Mouse (Mus musculus) WW6 (cell line): ENCODE data around the gene Gm21188.
"Not testable (repeated sequence)": the region's sequence is repeated elsewhere in the genome, so short reads cannot be mapped to it uniquely, and the experiment has no call there.

Experiments
- DNase-seq: peaks from one replicate; pipeline ENCODE4 v3.0.0-alpha.2; 2013; ENCODE audit warnings: low read depth, low spot score

Gm21188 gene

DNA sequence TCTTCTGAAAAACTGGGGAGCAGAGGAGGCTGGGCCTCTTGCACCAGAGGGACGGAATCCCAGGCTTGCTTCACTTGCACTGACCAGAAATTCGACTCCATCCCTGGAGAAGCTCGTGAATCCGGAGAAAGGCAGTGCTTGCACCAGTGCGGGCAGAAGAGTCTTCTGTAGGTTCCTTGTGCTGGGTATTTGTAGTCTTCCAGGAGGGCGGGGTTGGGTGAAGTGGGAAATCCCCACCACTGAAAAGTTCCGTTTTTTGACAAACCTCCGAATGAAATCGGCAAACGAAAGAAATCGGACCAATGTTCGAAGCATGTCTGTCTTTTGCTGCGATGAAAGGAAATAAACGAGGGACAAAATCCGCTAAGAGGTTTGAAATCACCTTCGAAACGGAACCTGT, 25.1 kb downstream of the Gm21188 start, which contains the start of gene Gm36079:
Gm36079 (minus strand) TSS at position 101 of the 400 bp plus-strand sequence.
- not testable (repeated sequence) for DNase-seq

DNA sequence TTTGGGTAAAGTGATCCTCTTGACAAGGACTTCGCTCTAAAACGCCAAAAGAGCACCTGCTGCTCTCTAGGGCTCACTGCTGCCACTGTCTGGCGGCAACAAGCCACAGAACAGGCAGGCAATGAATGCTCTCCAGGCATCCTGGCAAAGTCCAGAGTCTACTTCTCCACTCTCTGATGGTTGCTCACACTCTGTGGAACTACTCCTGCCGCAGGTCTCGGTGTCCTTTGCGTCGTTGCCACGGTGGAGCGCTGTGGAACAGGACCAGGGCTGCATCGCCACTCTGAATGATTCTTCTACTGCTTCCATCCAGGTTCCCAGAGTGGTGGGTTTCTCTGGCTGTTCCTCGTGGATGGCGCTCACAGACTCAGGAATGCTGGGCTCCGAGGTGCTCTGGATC, 25.6 kb downstream of the Gm21188 start:
- not testable (repeated sequence) for DNase-seq

DNA sequence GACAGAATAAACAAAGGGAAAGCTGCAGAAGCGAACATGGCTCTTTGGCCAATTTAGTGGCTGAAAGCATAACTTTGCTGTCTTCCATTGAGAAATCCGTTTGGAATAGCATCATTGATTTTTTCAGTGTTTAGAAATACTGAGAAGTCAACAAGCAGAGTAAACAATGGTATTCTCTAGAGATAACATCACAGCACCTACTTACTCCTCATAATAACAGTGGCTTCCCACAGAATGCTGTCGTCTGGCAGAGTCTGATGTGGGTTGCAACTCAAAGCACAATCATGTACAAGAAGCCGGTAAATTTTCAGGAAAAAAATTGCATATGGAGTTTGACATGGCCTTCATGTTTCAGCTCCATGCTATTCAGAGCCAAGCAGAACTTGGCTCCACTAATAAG, 26.4 kb downstream of the Gm21188 start:
- DNase-seq = not testable (repeated sequence)

DNA sequence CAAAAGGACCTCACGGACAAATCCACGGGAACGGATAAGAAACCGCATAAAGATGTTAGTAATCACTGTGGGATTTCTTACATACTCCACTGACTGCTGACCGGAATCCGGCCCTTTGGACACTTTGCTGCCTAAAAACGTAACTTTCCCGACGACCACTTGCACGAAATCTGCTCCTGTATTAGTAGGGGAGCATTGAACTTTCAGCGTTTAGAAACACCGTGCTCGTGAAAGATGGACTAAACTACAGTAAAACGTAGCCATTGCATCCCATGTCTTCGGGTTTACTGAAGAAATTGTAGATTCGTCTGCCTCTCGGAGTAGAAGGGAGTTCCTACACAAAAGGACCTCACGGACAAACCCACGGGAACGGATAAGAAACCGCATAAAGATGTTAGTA, 27.0 kb downstream of the Gm21188 start:
- DNase-seq = not testable (repeated sequence)

DNA sequence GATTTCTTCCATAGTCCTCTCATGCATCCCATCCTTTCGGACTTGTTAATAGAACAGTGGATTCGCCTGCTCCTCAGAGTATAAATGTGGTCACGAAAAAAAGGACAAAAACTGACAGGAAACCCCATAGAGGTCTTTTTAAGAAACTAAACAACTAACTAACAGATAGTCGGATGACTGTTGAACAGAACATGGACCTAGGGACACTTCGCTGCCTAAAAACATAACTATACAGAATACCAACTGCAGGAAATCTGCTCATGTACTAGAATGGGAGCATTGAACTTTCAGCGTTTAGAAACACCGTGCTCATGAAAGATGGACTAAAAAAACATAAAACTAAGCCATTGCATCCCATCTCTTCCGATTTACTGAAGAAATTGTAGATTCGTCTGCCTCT, 27.4 kb downstream of the Gm21188 start:
- DNase-seq = not testable (repeated sequence)

DNA sequence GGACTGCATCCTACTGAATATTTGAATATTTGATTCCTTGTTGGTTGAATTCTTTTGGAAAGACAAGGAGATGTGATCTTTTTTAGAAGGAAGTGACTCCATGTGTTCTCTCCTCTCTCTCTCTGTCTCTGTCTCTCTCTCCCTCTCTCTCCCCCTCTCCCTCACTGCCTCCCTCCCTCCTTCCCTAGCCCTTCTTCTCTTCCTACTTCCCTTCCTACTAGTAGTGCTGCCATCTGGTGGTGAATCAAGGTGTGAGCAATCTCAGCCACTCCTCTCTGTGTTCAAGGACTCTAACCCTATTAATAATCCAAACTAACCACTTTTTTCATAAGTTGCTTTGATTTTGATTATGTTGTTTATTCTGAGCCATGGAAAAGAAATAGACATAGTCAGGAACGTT, 30.5 kb downstream of the Gm21188 start:
- not testable (repeated sequence) for DNase-seq

DNA sequence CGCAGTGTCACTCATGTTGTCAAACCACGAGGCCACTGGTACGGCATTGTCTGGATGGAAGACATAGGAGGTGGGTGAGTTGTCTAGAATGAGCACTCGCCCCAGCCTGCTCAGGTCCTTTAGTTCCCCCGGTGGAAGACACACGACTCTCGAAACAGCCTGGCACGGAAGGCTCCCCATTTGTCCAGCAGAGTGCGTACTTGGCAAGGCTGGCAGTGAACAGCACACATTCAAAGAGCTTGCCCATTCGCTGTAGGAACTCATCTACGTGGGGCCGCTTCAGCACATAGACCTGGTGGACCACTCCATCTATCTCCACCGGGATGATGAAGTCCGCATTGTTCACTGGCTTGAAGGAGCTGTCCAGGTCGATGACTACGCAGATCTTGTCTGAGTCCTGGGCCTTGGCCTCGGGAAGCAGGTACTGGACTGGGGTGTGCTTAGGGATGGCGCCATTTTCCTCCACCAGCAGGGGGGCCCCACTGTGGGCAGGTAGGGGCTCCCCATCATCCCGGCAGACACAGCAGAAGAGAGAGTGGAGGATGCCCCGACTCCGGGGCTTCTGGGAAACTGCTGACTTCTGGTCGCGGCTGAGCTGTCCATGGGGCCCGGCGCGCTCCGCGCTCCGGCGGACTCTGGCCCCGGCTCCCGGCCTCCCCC, 36.5 kb downstream of the Gm21188 start:
- not testable (repeated sequence) for DNase-seq

DNA sequence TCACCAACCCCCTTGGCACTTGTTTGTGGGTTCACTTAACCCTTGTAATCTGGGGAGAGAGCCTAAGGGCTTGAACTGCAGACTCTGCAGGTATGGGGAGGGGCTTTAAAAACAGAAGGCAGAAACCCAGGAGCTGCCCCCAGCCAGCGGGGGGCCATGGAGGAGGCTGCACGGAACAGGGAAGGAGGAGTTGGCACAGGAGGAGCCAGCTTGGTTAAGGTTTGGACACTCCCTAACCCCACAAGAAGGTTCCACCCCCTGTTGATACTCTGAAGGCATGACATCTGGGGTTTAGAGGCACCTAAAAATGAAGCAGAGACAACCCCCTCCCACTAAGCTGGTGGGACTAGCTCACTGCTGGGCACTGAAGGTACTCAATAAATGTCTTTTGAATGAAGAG, 38.0 kb downstream of the Gm21188 start:
- not testable (repeated sequence) for DNase-seq

DNA sequence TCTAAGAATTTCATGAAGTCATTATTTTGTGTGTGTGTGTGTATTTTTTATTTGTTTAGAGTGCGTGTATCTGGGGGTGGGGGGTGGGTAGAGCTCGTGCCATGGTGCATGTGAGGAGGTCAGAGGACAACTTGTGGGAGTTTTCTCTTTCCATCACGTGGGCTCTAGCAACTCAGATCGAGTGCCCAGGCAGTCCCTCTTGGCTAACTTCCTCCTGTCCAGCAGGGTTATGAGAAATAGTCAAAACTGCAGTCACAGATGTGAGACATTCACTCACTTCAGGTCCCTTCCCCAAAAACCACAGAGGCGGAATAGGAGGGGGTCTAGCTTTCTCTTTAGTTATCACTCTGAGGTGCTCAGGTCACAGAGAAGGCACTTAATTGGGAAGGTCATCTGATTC, 38.5 kb downstream of the Gm21188 start:
- not testable (repeated sequence) for DNase-seq

DNA sequence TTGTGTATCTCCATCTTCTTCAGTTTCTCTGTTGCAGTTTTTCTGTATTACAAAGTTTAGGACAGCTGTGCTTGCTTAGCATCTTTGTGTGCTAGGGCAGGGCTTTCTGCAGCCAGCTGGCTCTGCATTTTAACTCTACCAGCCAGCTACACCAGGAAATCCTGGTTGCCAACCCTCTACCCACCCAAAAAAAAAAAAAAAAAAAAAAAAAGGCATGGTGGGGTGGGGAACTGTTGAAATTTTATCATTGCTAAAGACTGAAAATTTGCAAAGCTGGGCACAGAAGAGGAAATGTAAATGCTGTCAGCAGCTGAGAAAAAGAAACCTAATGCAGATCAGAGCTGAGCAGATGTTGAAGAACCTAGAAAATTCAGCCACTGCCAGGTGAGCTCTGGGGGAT, 41.9 kb downstream of the Gm21188 start:
- DNase-seq = not testable (repeated sequence)

DNA sequence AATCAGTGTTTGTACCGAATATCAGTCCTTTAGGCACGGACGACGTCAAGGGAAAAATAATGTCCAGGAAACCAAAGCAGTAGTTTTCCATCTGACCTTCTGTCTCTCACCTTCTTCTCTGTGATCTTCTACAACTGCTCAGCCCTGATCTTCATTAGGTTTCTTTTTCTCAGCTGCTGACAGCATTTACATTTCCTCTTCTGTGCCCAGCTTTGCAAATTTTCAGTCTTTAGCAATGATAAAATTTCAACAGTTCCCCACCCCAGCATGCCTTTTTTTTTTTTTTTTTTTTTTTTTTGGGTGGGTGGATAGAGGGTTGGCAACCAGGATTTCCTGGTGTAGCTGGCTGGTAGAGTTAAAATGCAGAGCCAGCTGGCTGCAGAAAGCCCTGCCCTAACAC, 52.8 kb downstream of the Gm21188 start:
- DNase-seq = not testable (repeated sequence)

DNA sequence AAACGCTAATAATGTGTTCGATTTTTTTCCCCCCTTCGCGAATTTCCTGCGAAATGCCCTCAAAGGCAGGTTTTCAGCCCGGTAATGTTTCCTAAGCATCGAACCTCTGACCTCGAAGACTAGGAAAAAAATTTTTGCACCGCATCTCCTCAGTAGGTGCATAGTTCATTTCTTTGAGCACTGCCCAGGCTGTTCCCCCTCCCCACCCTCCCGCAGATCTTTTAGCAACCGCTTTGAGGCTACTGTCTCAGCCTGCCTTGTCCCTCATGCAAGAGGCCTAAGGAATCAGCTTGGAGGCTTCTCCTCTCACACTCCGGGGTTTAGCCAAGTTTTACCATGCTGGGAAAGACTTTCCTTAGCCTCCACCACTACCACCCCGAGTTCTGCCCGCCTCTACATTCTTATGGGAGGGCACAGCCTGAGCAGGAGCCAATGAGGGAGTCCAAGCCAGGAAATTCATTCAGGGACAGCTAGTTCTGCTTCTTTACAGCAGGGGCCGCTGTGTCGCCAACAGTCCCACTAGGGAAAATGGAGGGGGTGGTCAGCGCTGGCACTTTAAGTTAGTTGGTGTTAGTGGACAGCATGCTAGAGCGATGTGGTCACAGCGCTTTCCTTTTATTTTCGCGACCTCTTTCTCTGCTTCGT, 53.4 kb downstream of the Gm21188 start:
- not testable (repeated sequence) for DNase-seq

DNA sequence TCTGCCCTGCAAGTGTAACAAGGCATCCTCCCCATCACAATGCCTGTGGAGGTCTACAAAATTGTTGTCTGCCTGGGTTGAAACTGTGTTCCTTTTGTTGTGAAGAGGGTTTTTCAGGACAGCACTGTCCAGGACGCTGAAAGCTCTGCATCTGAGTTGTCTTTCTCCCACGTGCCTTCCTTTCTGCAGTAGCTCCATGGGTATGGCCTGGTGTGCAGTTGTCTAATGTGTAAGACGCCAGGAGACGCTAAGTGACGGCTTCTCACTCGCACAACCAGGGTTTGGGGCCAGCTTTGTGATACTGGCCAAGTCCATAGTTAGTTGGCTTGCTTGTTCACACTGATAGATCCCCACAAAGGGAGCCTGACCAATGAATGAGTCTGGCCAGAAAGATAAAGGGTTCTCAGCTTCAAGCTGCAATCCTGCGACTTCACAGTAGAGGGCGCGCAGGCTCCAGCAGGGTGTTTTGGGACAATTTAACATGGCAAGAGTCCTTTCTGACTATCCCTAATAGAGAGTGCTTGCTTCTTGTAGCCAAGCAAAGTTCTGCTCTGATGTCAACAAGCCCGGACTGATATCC, 60.0 kb downstream of the Gm21188 start:
- DNase-seq = not testable (repeated sequence)

DNA sequence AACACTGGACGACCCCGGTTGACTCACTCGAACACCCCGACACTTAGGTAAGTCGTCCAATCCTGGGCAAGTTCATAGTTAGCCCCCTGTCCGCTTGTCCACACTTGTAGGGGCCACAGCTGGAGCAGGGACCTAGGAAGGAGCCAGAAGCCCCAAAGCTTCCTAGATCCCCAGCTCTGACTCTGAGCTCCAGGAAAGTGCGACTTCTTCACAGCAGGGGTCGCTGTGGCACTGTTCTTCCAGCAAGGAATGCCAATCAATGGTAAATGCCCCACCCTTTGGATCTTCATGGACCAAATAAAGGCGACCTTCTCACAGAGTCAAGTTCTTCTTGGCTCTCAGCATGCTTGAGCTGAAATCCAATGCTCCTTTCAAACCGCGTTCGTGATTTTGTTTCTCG, 60.7 kb downstream of the Gm21188 start:
- not testable (repeated sequence) for DNase-seq
